Mouse (Mus musculus): Measurements from ENCODE around the gene Myb. TPM values are rescaled to one million over a fixed set of nuclear protein-coding genes. Genes with fewer than 3 reads are reported as not detected.

Gene Myb
- polyA plus RNA-seq, 1 experiment from 2014 or later: 5.5 TPM

DNA sequence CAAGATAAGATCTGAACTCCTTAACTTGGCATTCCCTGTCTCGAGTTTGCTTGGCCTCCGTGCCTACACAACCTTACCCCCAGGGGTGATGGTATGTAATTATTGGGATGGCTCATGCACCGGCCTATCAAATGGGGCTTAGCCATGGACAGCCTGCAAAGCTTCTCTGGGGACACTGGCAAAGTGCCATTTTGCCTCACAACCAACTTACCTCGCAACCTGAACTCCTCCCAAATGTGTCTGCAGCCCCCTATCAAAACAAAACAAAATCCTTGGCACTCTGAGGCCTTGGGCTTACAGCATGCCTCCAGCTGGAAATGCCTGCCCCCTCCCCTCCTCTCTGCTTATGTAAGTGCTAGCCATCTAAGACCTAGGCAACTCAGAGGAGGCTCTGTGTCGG is 6.4 kb upstream of the Myb start:
- WGBS: 82% methylated on average over 5 of the region's 5 CpGs
- no peak overlapping the region for H3K4me3 ChIP-seq (replicated peaks)
- H3K4me2 ChIP-seq: no peak overlapping the region
- H3K9ac ChIP-seq: no peak overlapping the region
- no peaks in the 10 kb centered on the region for H3K36me3 ChIP-seq
- H3K9me3 ChIP-seq: no peaks in the 10 kb centered on the region
- no peak for ATAC-seq (ENCODE audit: insufficient read depth, low FRiP score, low read depth)
- no peaks in the 10 kb centered on the region for H3K27me3 ChIP-seq (replicated peaks)
- H3K27ac ChIP-seq: no peak overlapping the region
- H3K4me1 ChIP-seq: no peaks in the 10 kb centered on the region

DNA sequence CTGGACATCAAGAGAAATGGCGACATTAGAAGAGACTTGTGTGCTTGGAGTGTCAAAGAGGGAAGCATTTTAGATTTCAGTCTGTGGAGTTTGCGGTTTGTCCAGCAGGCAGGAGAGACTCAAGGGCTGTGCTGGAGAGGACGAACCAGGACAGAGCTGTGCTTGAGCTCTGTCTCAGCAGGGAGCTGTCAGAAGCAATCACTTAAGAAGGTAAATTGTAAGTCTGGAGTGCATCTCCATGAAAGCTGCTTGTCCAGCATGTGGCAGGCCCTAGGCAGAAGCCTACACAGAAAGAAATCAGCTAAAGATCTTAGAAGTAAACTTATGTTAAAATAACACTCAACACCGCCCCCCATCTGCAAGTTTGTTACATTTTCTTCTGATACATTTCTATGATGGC is 4.6 kb upstream of the Myb start:
- Histone ChIP-seq H3K27me3 (replicated peaks) (no peaks in the 10 kb centered on the region), H3K36me3 (no peaks in the 10 kb centered on the region), H3K4me1 (no peaks in the 10 kb centered on the region), H3K27ac (no peak overlapping the region), H3K4me2 (no peak overlapping the region), H3K4me3 (replicated peaks) (no peak overlapping the region), H3K9me3 (no peaks in the 10 kb centered on the region), H3K9ac (no peak overlapping the region)
- ATAC-seq (ENCODE audit: insufficient read depth, low FRiP score, low read depth): no peak
- 84% methylated on average over 4 of the region's 4 CpGs for WGBS

DNA sequence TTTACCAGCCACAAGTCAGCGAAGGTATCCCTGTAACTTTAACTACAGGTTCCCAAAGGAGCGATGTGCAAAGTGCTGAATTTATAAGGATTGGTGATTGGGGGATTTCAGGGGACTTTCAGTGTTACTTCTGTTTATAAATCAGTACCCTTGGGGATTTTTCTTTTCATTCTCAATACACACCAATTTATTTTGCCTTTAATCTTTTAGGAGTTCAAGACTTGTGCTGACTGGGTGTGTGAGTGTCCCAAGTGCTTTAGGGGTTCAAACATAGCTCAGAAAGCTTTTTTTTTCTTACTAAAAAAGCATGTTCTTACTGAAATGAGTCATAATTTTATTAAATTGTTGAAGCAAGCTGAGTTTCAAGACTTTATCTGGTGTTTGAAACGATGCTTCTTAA is 1.3 kb upstream of the Myb start:
- WGBS: 54% methylated on average over 3 of the region's 3 CpGs
- H3K4me2 ChIP-seq: no peak overlapping the region
- no peak overlapping the region for H3K4me3 ChIP-seq (replicated peaks)
- peaks cover 19% of the 10 kb centered on the region; the same call in 1 of the 2 replicates for H3K4me1 ChIP-seq
- no peak overlapping the region for H3K9ac ChIP-seq
- no peaks in the 10 kb centered on the region for H3K9me3 ChIP-seq
- H3K27ac ChIP-seq: no peak overlapping the region
- H3K27me3 ChIP-seq (replicated peaks): no peaks in the 10 kb centered on the region
- no peaks in the 10 kb centered on the region for H3K36me3 ChIP-seq
- ATAC-seq (ENCODE audit: insufficient read depth, low FRiP score, low read depth): no peak

DNA sequence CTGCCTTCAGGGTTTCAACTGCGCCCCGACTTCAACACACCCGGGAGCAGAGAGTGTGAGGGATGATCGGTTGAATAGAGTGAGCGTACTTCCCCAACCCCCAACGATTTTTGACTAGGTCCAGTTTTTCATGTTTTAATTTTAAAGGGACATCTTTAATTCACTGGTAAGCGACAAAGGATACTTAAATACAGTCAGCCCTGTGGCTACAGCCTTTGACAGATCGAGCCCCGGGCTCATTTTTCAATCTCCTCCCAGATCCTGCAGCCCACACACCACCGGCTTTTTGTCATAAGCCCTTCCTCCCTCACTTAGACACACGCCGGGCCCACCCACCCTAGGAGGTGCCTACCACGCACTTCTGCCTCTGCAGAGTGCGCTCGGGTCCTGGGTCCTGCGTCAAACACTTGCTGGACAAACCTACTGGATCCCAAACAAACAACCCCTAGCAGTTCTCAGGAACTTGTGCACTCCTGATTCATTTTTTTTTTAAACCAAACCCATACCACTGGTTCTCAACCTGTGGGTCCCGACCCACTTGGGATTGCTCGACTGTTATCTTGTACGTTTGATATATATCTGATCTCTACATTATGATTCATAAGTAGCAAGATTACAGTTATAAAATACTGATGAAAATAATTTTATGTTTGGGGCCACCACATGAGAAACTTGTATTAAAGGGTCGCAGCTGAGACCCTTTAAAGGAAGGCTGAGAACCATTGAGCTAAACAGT is 743 bp upstream of the Myb start:
- peaks cover 19% of the 10 kb centered on the region; the same call in 1 of the 2 replicates for H3K4me1 ChIP-seq
- H3K36me3 ChIP-seq: no peaks in the 10 kb centered on the region
- H3K27me3 ChIP-seq (replicated peaks): no peaks in the 10 kb centered on the region
- H3K4me2 ChIP-seq: peak overlapping the region; percentile 98
- no peaks in the 10 kb centered on the region for H3K9me3 ChIP-seq
- no peak overlapping the region for H3K27ac ChIP-seq
- peak overlapping the region; percentile 64 for H3K9ac ChIP-seq
- H3K4me3 ChIP-seq (replicated peaks): peak overlapping the region; percentile 61
- ATAC-seq (ENCODE audit: insufficient read depth, low FRiP score, low read depth): no peak
- WGBS: 4% methylated on average over 20 of the region's 20 CpGs

DNA sequence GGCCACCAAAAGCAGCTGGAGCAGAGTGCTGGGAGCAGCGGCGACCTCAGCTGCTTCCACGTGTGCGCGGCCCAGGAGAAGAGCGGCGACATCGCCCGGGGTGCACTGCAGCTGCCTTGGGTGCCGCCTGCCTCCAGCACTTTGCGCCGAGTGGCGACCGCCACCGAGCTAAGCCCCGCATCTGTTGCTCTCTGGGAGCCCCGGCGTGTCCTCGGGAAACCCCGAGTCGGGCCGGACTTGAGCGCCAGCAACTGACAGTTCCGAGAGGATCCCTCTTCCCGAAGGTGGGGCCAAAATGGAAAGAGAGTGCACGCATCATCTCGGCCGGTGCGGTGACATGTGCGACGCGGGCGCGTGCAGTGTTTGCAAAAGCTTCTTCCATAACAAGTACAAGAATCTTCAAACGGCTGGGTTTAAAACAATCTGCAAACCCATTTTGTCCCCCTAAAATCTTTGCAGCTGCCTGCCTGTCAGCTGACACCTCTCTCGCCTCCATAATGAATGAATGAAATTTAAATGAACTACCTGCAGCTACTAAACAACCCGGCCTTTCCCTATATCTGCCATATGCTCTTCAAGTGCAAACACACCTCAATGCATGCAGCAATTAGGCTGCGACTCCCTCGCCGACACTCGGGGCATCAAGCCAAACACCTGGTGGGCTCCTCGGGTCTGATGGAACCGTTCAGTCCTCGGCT is 938 bp downstream of the Myb start:
- no peaks in the 10 kb centered on the region for H3K9me3 ChIP-seq
- H3K4me2 ChIP-seq: peak overlapping the region; percentile 98
- ATAC-seq (ENCODE audit: insufficient read depth, low FRiP score, low read depth): 0 out of 2 replicates have a peak, but pooled peaks have one; percentile 16
- peak overlapping the region; percentile 25; the same call in 1 of the 2 replicates for H3K9ac ChIP-seq
- WGBS: under 1% methylated on average over 44 of the region's 44 CpGs
- H3K27me3 ChIP-seq (replicated peaks): no peaks in the 10 kb centered on the region
- no peaks in the 10 kb centered on the region for H3K36me3 ChIP-seq
- H3K4me1 ChIP-seq: peaks cover 19% of the 10 kb centered on the region; the same call in 1 of the 2 replicates
- H3K4me3 ChIP-seq (replicated peaks): peak overlapping the region; percentile 61
- no peak overlapping the region for H3K27ac ChIP-seq

DNA sequence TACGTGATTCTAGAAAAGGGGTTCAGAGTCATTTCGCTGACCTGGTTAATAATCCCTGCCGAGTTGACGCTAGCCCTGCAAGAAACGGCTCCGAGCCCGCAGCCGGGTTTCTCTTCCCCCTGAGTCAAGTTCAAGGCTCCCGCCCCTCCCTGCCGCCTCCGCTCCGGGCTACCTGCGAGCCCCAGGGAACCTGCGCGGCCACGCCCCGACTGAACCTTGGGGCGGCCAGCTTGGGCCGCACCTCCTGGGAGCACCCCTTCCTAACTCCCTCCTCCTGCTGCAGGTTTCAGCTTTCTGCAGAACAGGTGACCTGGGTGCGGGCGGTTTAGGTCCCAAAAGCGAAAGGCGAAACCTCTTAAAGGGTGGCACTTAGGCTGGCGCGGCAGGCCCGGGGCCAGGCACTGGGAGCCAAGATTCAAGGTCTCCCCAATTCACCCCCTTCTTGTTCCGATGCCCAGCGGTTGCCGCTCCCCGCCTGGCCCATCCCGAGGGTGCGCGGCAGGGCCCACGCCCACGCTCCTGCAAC is 1.8 kb downstream of the Myb start:
- Histone ChIP-seq H3K36me3 (no peaks in the 10 kb centered on the region), H3K4me2 (peak overlapping the region; percentile 98), H3K4me3 (replicated peaks) (peak overlapping the region; percentile 61), H3K27ac (peak overlapping the region; percentile 59), H3K27me3 (replicated peaks) (no peaks in the 10 kb centered on the region), H3K9ac (peak overlapping the region; percentile 29; the same call in 1 of the 2 replicates), H3K9me3 (no peaks in the 10 kb centered on the region), H3K4me1 (peaks cover 19% of the 10 kb centered on the region; the same call in 1 of the 2 replicates)
- ATAC-seq (ENCODE audit: insufficient read depth, low FRiP score, low read depth): peak; percentile 84
- WGBS: under 1% methylated on average over 35 of the region's 35 CpGs

DNA sequence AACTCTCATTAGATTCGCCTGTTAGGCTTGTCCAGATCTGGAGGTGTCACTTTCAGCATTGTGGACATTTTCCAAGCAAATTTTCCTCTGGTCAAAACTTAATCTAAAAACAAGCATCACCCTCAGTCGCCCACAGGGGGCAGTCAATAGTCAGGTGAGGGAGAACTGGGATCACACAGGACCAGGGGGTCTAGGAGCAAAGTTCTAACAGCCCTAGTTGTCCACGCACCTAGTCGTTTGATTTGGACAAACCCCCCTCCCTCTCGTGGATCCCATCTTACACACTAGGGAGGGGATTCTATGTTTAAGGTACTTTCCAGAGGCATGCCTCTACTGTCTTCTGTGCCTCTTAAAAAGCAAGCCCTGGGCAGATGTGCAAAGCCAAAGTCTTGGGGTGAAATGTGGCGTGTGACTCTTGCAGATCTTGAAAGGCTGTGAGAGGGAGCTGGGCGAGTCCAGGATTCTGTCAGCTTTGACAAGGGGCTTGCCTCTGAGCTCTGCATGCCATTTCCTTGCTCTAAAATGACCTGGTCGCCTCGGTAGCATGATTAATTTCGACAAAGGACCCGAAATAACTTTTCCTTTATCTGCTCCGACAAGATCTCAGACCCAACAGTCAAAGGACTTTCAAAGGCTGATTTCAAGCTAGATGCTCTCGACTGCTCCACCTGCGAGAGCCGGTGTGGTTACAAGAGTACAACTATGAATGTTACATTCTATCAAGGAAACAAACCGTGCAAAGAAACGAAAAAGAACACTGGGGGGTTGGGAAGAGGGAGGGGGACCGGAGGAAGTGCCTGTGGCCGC is 2.5 kb downstream of the Myb start:
- ATAC-seq (ENCODE audit: insufficient read depth, low FRiP score, low read depth): 0 out of 2 replicates have a peak, but pooled peaks have one; percentile 2
- no peaks in the 10 kb centered on the region for H3K9me3 ChIP-seq
- no peaks in the 10 kb centered on the region for H3K27me3 ChIP-seq (replicated peaks)
- peak overlapping the region; percentile 61 for H3K4me3 ChIP-seq (replicated peaks)
- peak overlapping the region; percentile 59; the same call in 1 of the 2 replicates for H3K27ac ChIP-seq
- peaks cover 19% of the 10 kb centered on the region; the same call in 1 of the 2 replicates for H3K4me1 ChIP-seq
- H3K9ac ChIP-seq: no peak overlapping the region
- 6% methylated on average over 19 of the region's 19 CpGs for WGBS
- no peaks in the 10 kb centered on the region for H3K36me3 ChIP-seq
- H3K4me2 ChIP-seq: peak overlapping the region; percentile 98

DNA sequence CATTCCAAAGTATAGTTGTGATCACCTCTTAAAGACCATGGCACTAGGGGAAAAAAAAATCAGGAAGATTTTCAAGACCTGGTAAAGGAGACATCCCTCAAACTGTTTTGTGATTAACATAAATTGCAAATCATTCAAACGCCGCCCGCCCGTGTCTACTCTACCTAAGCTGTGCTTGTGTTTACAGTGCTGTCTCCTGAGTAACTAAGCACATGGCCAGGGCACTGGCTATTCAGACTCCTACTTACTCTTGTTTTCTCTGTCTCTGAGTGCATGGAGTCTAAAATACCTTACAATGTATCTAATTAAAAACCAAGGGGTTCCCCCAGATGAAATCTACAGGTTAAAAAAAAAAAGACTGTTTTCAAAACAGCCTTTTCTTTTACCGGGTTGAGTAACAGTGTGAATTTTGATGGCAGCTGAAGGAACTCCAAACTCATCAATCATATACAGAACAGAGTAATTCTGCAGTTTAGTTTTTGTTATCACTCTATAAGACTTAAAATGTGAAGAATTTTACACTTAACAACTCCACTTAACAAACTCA is 3.8 kb downstream of the Myb start:
- Histone ChIP-seq H3K9ac (no peak overlapping the region), H3K4me1 (peaks cover 19% of the 10 kb centered on the region; the same call in 1 of the 2 replicates), H3K9me3 (no peaks in the 10 kb centered on the region), H3K36me3 (no peaks in the 10 kb centered on the region), H3K4me3 (replicated peaks) (no peak overlapping the region), H3K27me3 (replicated peaks) (no peaks in the 10 kb centered on the region), H3K27ac (no peak overlapping the region), H3K4me2 (no peak overlapping the region)
- no peak for ATAC-seq (ENCODE audit: insufficient read depth, low FRiP score, low read depth)
- 44% methylated on average over 5 of the region's 5 CpGs for WGBS

DNA sequence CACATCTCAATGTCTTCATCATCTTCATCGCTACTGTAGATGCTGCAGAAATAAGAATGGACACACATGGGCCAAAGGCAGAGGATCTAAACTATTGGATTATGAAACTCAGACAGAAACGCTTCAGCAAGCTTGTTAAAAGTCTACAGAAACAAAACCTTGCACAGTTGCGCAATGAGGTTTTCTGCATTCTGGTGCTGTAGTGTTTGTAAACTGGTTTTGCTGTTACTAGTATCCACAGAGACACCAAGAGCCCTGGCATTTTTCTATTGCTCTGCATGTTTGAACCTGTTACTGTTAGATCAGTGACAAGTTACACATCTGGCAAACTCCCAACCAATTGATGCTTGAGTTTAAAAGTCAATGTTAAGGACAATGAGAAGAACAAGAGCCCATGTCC is 4.4 kb downstream of the Myb start:
- H3K9ac ChIP-seq: no peak overlapping the region
- H3K36me3 ChIP-seq: no peaks in the 10 kb centered on the region
- H3K4me1 ChIP-seq: peaks cover 19% of the 10 kb centered on the region; the same call in 1 of the 2 replicates
- H3K27ac ChIP-seq: no peak overlapping the region
- H3K4me3 ChIP-seq (replicated peaks): no peak overlapping the region
- WGBS: 88% methylated on average over 3 of the region's 3 CpGs
- H3K4me2 ChIP-seq: no peak overlapping the region
- no peaks in the 10 kb centered on the region for H3K27me3 ChIP-seq (replicated peaks)
- no peak for ATAC-seq (ENCODE audit: insufficient read depth, low FRiP score, low read depth)
- no peaks in the 10 kb centered on the region for H3K9me3 ChIP-seq

DNA sequence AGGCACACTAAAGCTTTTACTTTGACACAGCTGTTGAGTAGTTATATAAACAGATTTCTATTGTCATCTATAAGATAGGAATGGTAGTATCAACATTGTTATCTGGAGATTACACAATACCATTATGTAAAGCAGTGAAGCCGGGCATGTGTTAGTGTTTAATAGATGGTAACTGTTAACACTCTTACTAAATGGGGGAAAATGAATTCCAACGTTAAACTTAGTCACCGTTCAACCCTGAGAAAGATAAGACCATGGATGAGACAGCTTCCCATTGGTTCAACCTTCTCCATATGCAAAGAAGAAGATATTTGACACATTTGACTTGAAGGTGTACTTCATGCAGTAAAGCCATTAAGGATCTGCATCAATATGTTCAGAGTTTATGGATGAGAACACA is 5.9 kb downstream of the Myb start:
- no peak for ATAC-seq (ENCODE audit: insufficient read depth, low FRiP score, low read depth)
- Histone ChIP-seq H3K4me1 (peaks cover 16% of the 10 kb centered on the region; the same call in 1 of the 2 replicates), H3K9ac (no peak overlapping the region), H3K36me3 (no peaks in the 10 kb centered on the region), H3K27me3 (replicated peaks) (no peaks in the 10 kb centered on the region), H3K27ac (no peak overlapping the region), H3K4me2 (no peak overlapping the region), H3K9me3 (no peaks in the 10 kb centered on the region), H3K4me3 (replicated peaks) (no peak overlapping the region)
- WGBS: 44% methylated on average over 3 of the region's 3 CpGs

DNA sequence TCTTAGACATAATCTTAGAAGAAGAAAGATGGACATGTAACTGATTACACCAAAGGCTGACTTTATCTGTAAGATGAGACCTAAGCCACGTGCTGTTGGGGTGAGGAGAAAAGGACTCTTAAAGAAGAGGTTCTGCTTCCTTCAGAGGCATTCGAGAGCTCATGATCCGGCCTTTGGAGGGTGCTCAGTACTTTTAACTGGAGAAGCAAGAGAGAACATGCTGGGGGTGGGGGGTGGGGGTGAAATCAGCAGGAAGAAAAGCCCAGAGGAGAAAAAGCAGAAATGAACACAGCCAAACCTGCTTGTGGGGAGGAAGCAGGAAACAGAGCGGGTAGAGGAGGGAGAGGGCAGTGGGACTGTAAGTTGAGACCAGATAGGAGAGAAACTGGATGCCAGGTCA is 7.4 kb downstream of the Myb start:
- no peak overlapping the region for H3K4me3 ChIP-seq (replicated peaks)
- 78% methylated on average over 4 of the region's 4 CpGs for WGBS
- no peak for ATAC-seq (ENCODE audit: insufficient read depth, low FRiP score, low read depth)
- H3K27me3 ChIP-seq (replicated peaks): no peaks in the 10 kb centered on the region
- no peak overlapping the region for H3K27ac ChIP-seq
- no peaks in the 10 kb centered on the region for H3K9me3 ChIP-seq
- H3K4me2 ChIP-seq: no peak overlapping the region
- no peak overlapping the region for H3K9ac ChIP-seq
- H3K36me3 ChIP-seq: no peaks in the 10 kb centered on the region
- H3K4me1 ChIP-seq: 0 out of 2 replicates have a peak, but pooled peaks cover 6% of the 10 kb centered on the region

All from stomach, embryonic 15.5 days (tissue).